Mouse (Mus musculus) gastrocnemius, adult 8-10 months (tissue): ENCODE measurements around the gene Zc3h12b. TPM values are rescaled to one million over a fixed set of nuclear protein-coding genes. Genes with fewer than 3 reads are reported as not detected.

ENCODE experiments used
- total RNA-seq, 4 experiments: library from RNA; stranded (reverse); gene quantifications; 2 replicates each; pipeline ENCODE4 v1.2.4; 2022

Gene Zc3h12b
- total RNA-seq, 4 experiments from 2014 or later, result 0.10 to 0.75 (median 0.43) TPM

Other genes with a start within 250 kb of the Zc3h12b start
- gene Asb12, start 153.7 kb upstream of the Zc3h12b start, total RNA-seq, result 10 to 100 TPM; 47.4 to 55.2 (median 49.9) TPM
- not detected for gene Pfn5, start 153.6 kb upstream of the Zc3h12b start, total RNA-seq
- 1 to 10 TPM in 2 of 4 experiments, under 1 TPM in 2; 0.46 to 1.3 (median 1.0) TPM for gene Zc4h2, start 53.2 kb upstream of the Zc3h12b start, total RNA-seq
- 10 to 100 TPM; 24.3 to 31.7 (median 26.5) TPM for gene Las1l, start 245.3 kb downstream of the Zc3h12b start, total RNA-seq